8 mouse cellular contexts compared by ENCODE assay signal in genomic region chr2:52073141-52073904, GRCm38 (mm10). TPM values are rescaled to one million over a fixed set of nuclear protein-coding genes. Genes with fewer than 3 reads are reported as not detected.
DNase-seq lines count a peak whose midpoint lies in the region; ATAC-seq and TF ChIP-seq lines count a peak whose summit lies in the region.

No protein-coding gene starts in this region.

- peak overlapping the region; percentile 94 for H3K9ac ChIP-seq in kidney, postnatal 0 days (ENCODE audit: low read depth, low read length)
- peak overlapping the region; percentile 97 for H3K9ac ChIP-seq in forebrain, embryonic 11.5 days (ENCODE audit: low read length)
- peak overlapping the region; percentile 96 for H3K9ac ChIP-seq in liver, embryonic 16.5 days (ENCODE audit: low read depth, low read length)
- H3K9ac ChIP-seq in neural tube, embryonic 12.5 days = peak overlapping the region; percentile 85

- H3K4me2 ChIP-seq in kidney, postnatal 0 days (ENCODE audit: low read length) = peak overlapping the region; percentile 75
- H3K4me2 ChIP-seq in forebrain, embryonic 11.5 days (ENCODE audit: low read depth, low read length, severe bottlenecking) = peak overlapping the region; percentile 70
- H3K4me2 ChIP-seq in liver, embryonic 16.5 days (ENCODE audit: low read depth, low read length) = peak overlapping the region; percentile 75
- H3K4me2 ChIP-seq in neural tube, embryonic 12.5 days (replicated peaks) = peak overlapping the region; percentile 73

- H3K27ac ChIP-seq in kidney, postnatal 0 days = peak overlapping the region; percentile 94
- H3K27ac ChIP-seq in forebrain, embryonic 11.5 days (ENCODE audit: low read depth, low read length) = peak overlapping the region; percentile 76
- H3K27ac ChIP-seq in hindbrain, embryonic 10.5 days = peak overlapping the region; percentile 98
- peak overlapping the region; percentile 84 for H3K27ac ChIP-seq in liver, embryonic 16.5 days (ENCODE audit: low read length)
- H3K27ac ChIP-seq in neural tube, embryonic 12.5 days = peak overlapping the region; percentile 57; the same call in 1 of the 2 replicates

- H3K4me3 ChIP-seq in kidney, postnatal 0 days (replicated peaks; ENCODE audit: low read depth, low read length) = peak overlapping the region; percentile 99
- peak overlapping the region; percentile 98 for H3K4me3 ChIP-seq in forebrain, embryonic 11.5 days (ENCODE audit: low read depth, low read length)
- peak overlapping the region; percentile 99 for H3K4me3 ChIP-seq in hindbrain, embryonic 10.5 days
- H3K4me3 ChIP-seq in liver, embryonic 16.5 days (ENCODE audit: low read depth, low read length) = peak overlapping the region; percentile 96
- H3K4me3 ChIP-seq in neural tube, embryonic 12.5 days = peak overlapping the region; percentile 96

- ATAC-seq in kidney, postnatal 0 days (replicated peaks; ENCODE audit: low FRiP score, low read depth) = peak; percentile 0
- peak; percentile 55 for ATAC-seq in forebrain, embryonic 11.5 days (replicated peaks; ENCODE audit: low FRiP score)
- ATAC-seq in liver, embryonic 16.5 days (ENCODE audit: low read depth) = peak; percentile 57
- no peak; the same call in 1 of the 2 replicates for ATAC-seq in neural tube, embryonic 12.5 days (ENCODE audit: low FRiP score, low read depth)

- TF ChIP-seq CTCF in kidney, postnatal 0 days (IDR thresholded peaks at IDR 0.05; ENCODE audit: low read depth) = no peak

- H3K36me3 ChIP-seq in kidney, postnatal 0 days (ENCODE audit: insufficient read depth, low read length) = 0 out of 2 replicates have a peak, but pooled peaks cover 3% of the 10 kb centered on the region
- H3K36me3 ChIP-seq in forebrain, embryonic 11.5 days (ENCODE audit: control insufficient read depth, insufficient read depth, low read length) = peaks cover 4% of the 10 kb centered on the region; the same call in 1 of the 2 replicates
- H3K36me3 ChIP-seq in hindbrain, embryonic 10.5 days = peaks cover 43% of the 10 kb centered on the region
- H3K36me3 ChIP-seq in liver, embryonic 16.5 days (ENCODE audit: control insufficient read depth, insufficient read depth) = peaks cover 15% of the 10 kb centered on the region
- peaks cover 15% of the 10 kb centered on the region for H3K36me3 ChIP-seq in neural tube, embryonic 12.5 days

- no peaks in the 10 kb centered on the region for H3K27me3 ChIP-seq in kidney, postnatal 0 days (ENCODE audit: insufficient read depth, low read length)
- H3K27me3 ChIP-seq in forebrain, embryonic 11.5 days (ENCODE audit: control insufficient read depth, insufficient read depth, low read length) = no peaks in the 10 kb centered on the region
- H3K27me3 ChIP-seq in hindbrain, embryonic 10.5 days (ENCODE audit: insufficient read depth, poor library complexity, severe bottlenecking) = no peaks in the 10 kb centered on the region
- no peaks in the 10 kb centered on the region for H3K27me3 ChIP-seq in liver, embryonic 16.5 days (ENCODE audit: control insufficient read depth, insufficient read depth, low read depth, low read length)
- H3K27me3 ChIP-seq in neural tube, embryonic 12.5 days (replicated peaks) = no peaks in the 10 kb centered on the region

- no peaks in the 10 kb centered on the region for H3K9me3 ChIP-seq in kidney, postnatal 0 days (replicated peaks; ENCODE audit: low read length)
- H3K9me3 ChIP-seq in forebrain, embryonic 11.5 days (ENCODE audit: control insufficient read depth, low read length) = no peaks in the 10 kb centered on the region
- H3K9me3 ChIP-seq in hindbrain, embryonic 10.5 days = no peaks in the 10 kb centered on the region
- H3K9me3 ChIP-seq in liver, embryonic 16.5 days (replicated peaks; ENCODE audit: control insufficient read depth, low read length) = no peaks in the 10 kb centered on the region
- no peaks in the 10 kb centered on the region for H3K9me3 ChIP-seq in neural tube, embryonic 12.5 days

- no peaks in the 10 kb centered on the region for H3K4me1 ChIP-seq in kidney, postnatal 0 days (replicated peaks; ENCODE audit: insufficient read depth, low read length)
- H3K4me1 ChIP-seq in forebrain, embryonic 11.5 days (replicated peaks; ENCODE audit: control insufficient read depth, insufficient read depth, low read length) = 0 out of 2 replicates have a peak, but pooled peaks cover 8% of the 10 kb centered on the region
- H3K4me1 ChIP-seq in hindbrain, embryonic 10.5 days (replicated peaks) = peaks cover 28% of the 10 kb centered on the region
- H3K4me1 ChIP-seq in liver, embryonic 16.5 days (ENCODE audit: control insufficient read depth, low read depth, low read length) = peaks cover 14% of the 10 kb centered on the region
- peaks cover 11% of the 10 kb centered on the region for H3K4me1 ChIP-seq in neural tube, embryonic 12.5 days

- peak; percentile 36 for DNase-seq in kidney, postnatal 0 days (ENCODE audit: low spot score)
- no peak for DNase-seq in kidney, postnatal 10 days
- DNase-seq in R1 (ENCODE audit: low read depth, low spot score) = peak; percentile 47
- peak; percentile 76 for DNase-seq in forebrain, embryonic 11.5 days (ENCODE audit: low spot score)
- DNase-seq in hindbrain, embryonic 10.5 days (ENCODE audit: low spot score) = no peak
- DNase-seq in T-cell, adult 2 months (ENCODE audit: low spot score) = no peak

- WGBS in kidney, postnatal 0 days = 2% methylated on average over 56 of the region's 56 CpGs
- WGBS in forebrain, embryonic 11.5 days = 2% methylated on average over 56 of the region's 56 CpGs
- WGBS in hindbrain, embryonic 10.5 days = 1% methylated on average over 56 of the region's 56 CpGs
- 1% methylated on average over 55 of the region's 56 CpGs for WGBS in liver, embryonic 16.5 days (ENCODE audit: insufficient replicate concordance)
- WGBS in neural tube, embryonic 12.5 days = 1% methylated on average over 56 of the region's 56 CpGs

RNA-seq across cellular contexts. Expression of gene Rif1, which starts 0.7 kb away (rescaled TPM):
- 24.3 and 24.5 TPM in 2 replicates for polyA plus RNA-seq in kidney, postnatal 0 days (2015; fragmentation: Nextera tagmentation; extraction: Ambion mirVana)
- polyA plus RNA-seq in forebrain, embryonic 11.5 days (2014; fragmentation: Nextera tagmentation; extraction: Ambion mirVana) = 55.7 and 63.2 TPM in 2 replicates
- polyA plus RNA-seq in hindbrain, embryonic 10.5 days (2016; fragmentation: Nextera tagmentation; extraction: Ambion mirVana) = 26.2 and 41.2 TPM in 2 replicates
- polyA plus RNA-seq in liver, embryonic 16.5 days (2015; fragmentation: Nextera tagmentation; extraction: Ambion mirVana) = 6.8 and 8.0 TPM in 2 replicates
- polyA plus RNA-seq in neural tube, embryonic 12.5 days (2016; fragmentation: Nextera tagmentation; extraction: Ambion mirVana) = 39.2 and 41.3 TPM in 2 replicates

RNA-seq across cellular contexts. Expression of gene Tnfaip6, which starts 35.5 kb away (rescaled TPM):
- 9.0 and 9.5 TPM in 2 replicates for polyA plus RNA-seq in kidney, postnatal 0 days (2015; fragmentation: Nextera tagmentation; extraction: Ambion mirVana)
- polyA plus RNA-seq in forebrain, embryonic 11.5 days (2014; fragmentation: Nextera tagmentation; extraction: Ambion mirVana) = 24.1 and 27.7 TPM in 2 replicates
- polyA plus RNA-seq in hindbrain, embryonic 10.5 days (2016; fragmentation: Nextera tagmentation; extraction: Ambion mirVana) = 23.7 and 28.6 TPM in 2 replicates
- polyA plus RNA-seq in liver, embryonic 16.5 days (2015; fragmentation: Nextera tagmentation; extraction: Ambion mirVana) = 0.08 and 0.20 TPM in 2 replicates
- polyA plus RNA-seq in neural tube, embryonic 12.5 days (2016; fragmentation: Nextera tagmentation; extraction: Ambion mirVana) = 18.1 and 18.2 TPM in 2 replicates

Comparison
In these comparisons a context has a peak if more than half of its experiments do, and no peak if none do; other contexts are left out.
1. DNase-seq: peak in kidney, postnatal 0 days (single experiment), R1 (single experiment) and forebrain, embryonic 11.5 days (single experiment); none in kidney, postnatal 10 days (single experiment), hindbrain, embryonic 10.5 days (single experiment) and T-cell, adult 2 months (single experiment).
2. Peak in every context shown above with its lines, with median percentiles within 50 percentile points of each other: H3K27ac ChIP-seq, H3K4me2 ChIP-seq, H3K4me3 ChIP-seq and H3K9ac ChIP-seq.